8 mouse cellular contexts compared by ENCODE assay signal in genomic region chr10:78009945-78010293, GRCm38 (mm10). TPM values are rescaled to one million over a fixed set of nuclear protein-coding genes. Genes with fewer than 3 reads are reported as not detected.
DNase-seq lines count a peak whose midpoint lies in the region; ATAC-seq and TF ChIP-seq lines count a peak whose summit lies in the region.

Gene Pfkl, minus strand, starts transcription at chr10:78010083.

- peaks cover 64% of the 10 kb centered on the region for H3K4me1 ChIP-seq in erythroblast, embryonic 14.5 days (ENCODE audit: control insufficient read depth)
- H3K4me1 ChIP-seq in ES-Bruce4 (ENCODE audit: control insufficient read depth, insufficient read depth, low read length) = peaks cover 11% of the 10 kb centered on the region
- peaks cover 54% of the 10 kb centered on the region for H3K4me1 ChIP-seq in forebrain, embryonic 10.5 days
- peaks cover 23% of the 10 kb centered on the region for H3K4me1 ChIP-seq in hindbrain, postnatal 0 days (ENCODE audit: insufficient read depth, low read length)

- H3K9me3 ChIP-seq in erythroblast, embryonic 14.5 days (ENCODE audit: control insufficient read depth, low read length) = no peaks in the 10 kb centered on the region
- H3K9me3 ChIP-seq in ES-Bruce4 (replicated peaks; ENCODE audit: control insufficient read depth, insufficient read depth, low read length, poor library complexity, severe bottlenecking) = no peaks in the 10 kb centered on the region
- H3K9me3 ChIP-seq in forebrain, embryonic 10.5 days = peaks cover 6% of the 10 kb centered on the region; the same call in 1 of the 2 replicates
- H3K9me3 ChIP-seq in hindbrain, postnatal 0 days (ENCODE audit: low read length) = no peaks in the 10 kb centered on the region

- peak within 1 kb of the TSS; percentile 67 for H3K9ac ChIP-seq in ES-Bruce4 (ENCODE audit: low read depth, poor library complexity, severe bottlenecking)
- H3K9ac ChIP-seq in hindbrain, postnatal 0 days (replicated peaks; ENCODE audit: low read length) = peak within 1 kb of the TSS; percentile 75

- ATAC-seq in erythroblast, adult 5-6 weeks (replicated peaks; ENCODE audit: low FRiP score, poor library complexity, severe bottlenecking) = no peak
- no peak for ATAC-seq in hindbrain, postnatal 0 days
- ATAC-seq in megakaryocyte progenitor cell, adult 5-6 weeks (replicated peaks; ENCODE audit: poor library complexity) = 0 out of 2 replicates have a peak, but pooled peaks have one; percentile 1

- TF ChIP-seq EP300 in ES-Bruce4 (IDR thresholded peaks at IDR 0.05; ENCODE audit: insufficient read depth, low read depth, low read length) = no peak

- H3K4me3 ChIP-seq in erythroblast, embryonic 14.5 days (replicated peaks) = peak within 1 kb of the TSS; percentile 70
- H3K4me3 ChIP-seq in ES-Bruce4 (ENCODE audit: low read depth, low read length) = peak within 1 kb of the TSS; percentile 92
- peak within 1 kb of the TSS; percentile 84 for H3K4me3 ChIP-seq in forebrain, embryonic 10.5 days
- H3K4me3 ChIP-seq in hindbrain, postnatal 0 days (ENCODE audit: low read length) = peak within 1 kb of the TSS; percentile 86

- peaks cover 38% of the 10 kb centered on the region for H3K36me3 ChIP-seq in erythroblast, embryonic 14.5 days (ENCODE audit: control insufficient read depth)
- no peaks in the 10 kb centered on the region for H3K36me3 ChIP-seq in ES-Bruce4 (ENCODE audit: control insufficient read depth, insufficient read depth, low read length, poor library complexity, severe bottlenecking)
- H3K36me3 ChIP-seq in forebrain, embryonic 10.5 days (replicated peaks) = peaks cover 28% of the 10 kb centered on the region
- no peaks in the 10 kb centered on the region for H3K36me3 ChIP-seq in hindbrain, postnatal 0 days (ENCODE audit: insufficient read depth, low read length)

- DNase-seq in forebrain, embryonic 10.5 days (ENCODE audit: extremely low spot score, low spot score) = no peak
- DNase-seq in hindbrain, postnatal 0 days (ENCODE audit: low spot score) = no peak
- no peak for DNase-seq in B cell, adult 2 months
- DNase-seq in right cerebral cortex, postnatal 14 days = no peak

- TF ChIP-seq CTCF in ES-Bruce4 (IDR thresholded peaks at IDR 0.05; ENCODE audit: low read depth, low read length) = no peak
- TF ChIP-seq CTCF in hindbrain, postnatal 0 days (IDR thresholded peaks at IDR 0.05; ENCODE audit: low read depth) = no peak

- peak within 1 kb of the TSS; percentile 92 for H3K4me2 ChIP-seq in hindbrain, postnatal 0 days (ENCODE audit: low read depth, low read length)

- H3K27ac ChIP-seq in ES-Bruce4 (ENCODE audit: insufficient read depth, low read length) = peak within 1 kb of the TSS; percentile 67
- peak within 1 kb of the TSS; percentile 99 for H3K27ac ChIP-seq in forebrain, embryonic 10.5 days
- peak within 1 kb of the TSS; percentile 87 for H3K27ac ChIP-seq in hindbrain, postnatal 0 days

- under 1% methylated on average over 9 of the region's 9 CpGs for WGBS in forebrain, embryonic 10.5 days
- WGBS in hindbrain, postnatal 0 days = under 1% methylated on average over 9 of the region's 9 CpGs

- no peak for TF ChIP-seq POLR2A in ES-Bruce4 (IDR thresholded peaks at IDR 0.05; ENCODE audit: insufficient read depth, low read length)

- no peaks in the 10 kb centered on the region for H3K27me3 ChIP-seq in erythroblast, embryonic 14.5 days (ENCODE audit: control insufficient read depth)
- H3K27me3 ChIP-seq in ES-Bruce4 (ENCODE audit: control insufficient read depth, insufficient read depth, low read length, poor library complexity, severe bottlenecking) = no peaks in the 10 kb centered on the region
- H3K27me3 ChIP-seq in forebrain, embryonic 10.5 days (ENCODE audit: poor library complexity, severe bottlenecking) = no peaks in the 10 kb centered on the region
- no peaks in the 10 kb centered on the region for H3K27me3 ChIP-seq in hindbrain, postnatal 0 days (ENCODE audit: insufficient read depth, low read length)

RNA-seq across cellular contexts. Expression of gene Pfkl, which starts in this region (rescaled TPM):
- polyA plus RNA-seq in erythroblast, embryonic 14.5 days (2012) = 21.8 and 26.2 TPM in 2 replicates
- total RNA-seq in erythroblast, adult 5-6 weeks (2015; ENCODE audit: low replicate concordance) = 0.96 and 1.5 TPM in 2 replicates
- total RNA-seq in erythroblast, adult 5-6 weeks (2017; ENCODE audit: low replicate concordance) = 7.3 and 11.6 TPM in 2 replicates
- polyA plus RNA-seq in ES-Bruce4 (2011; ENCODE audit: insufficient read depth, insufficient read length, low read depth, missing spikeins) = 100 and 102 TPM in 2 replicates
- 262 and 282 TPM in 2 replicates for polyA plus RNA-seq in forebrain, embryonic 10.5 days (2016; fragmentation: Nextera tagmentation; extraction: Ambion mirVana)
- 183 and 208 TPM in 2 replicates for total RNA-seq in hindbrain, postnatal 0 days (2014; rRNA removed)
- 96.5 and 101 TPM in 2 replicates for polyA plus RNA-seq in hindbrain, postnatal 0 days (2015; fragmentation: Nextera tagmentation; extraction: Ambion mirVana)
- total RNA-seq in megakaryocyte progenitor cell, adult 5-6 weeks (2015) = 13.7 and 15.5 TPM in 2 replicates
- total RNA-seq in megakaryocyte progenitor cell, adult 5-6 weeks (2017) = 36.1 and 44.2 TPM in 2 replicates
